In genomic region chr2:72152746-72153145, GRCm38 (mm10) we compare ENCODE assay signal across 26 mouse cellular contexts.
"Had no signal": no experiment of that assay in that cellular context is flagged by ENCODE, and none has a peak within 500 bp of the region (broad histone marks: within the 10 kb centered on the region; RNA-seq: fewer than 3 reads in every experiment).

No protein-coding gene starts in this region.

- H3K9ac ChIP-seq: forebrain, postnatal 0 days; heart, embryonic 15.5 days; hindbrain, embryonic 12.5 days; hindbrain, embryonic 14.5 days; intestine, embryonic 15.5 days; limb, embryonic 12.5 days; liver, embryonic 12.5 days; liver, embryonic 14.5 days had no signal

- H3K27me3 ChIP-seq: heart, embryonic 15.5 days; hindbrain, embryonic 12.5 days; intestine, embryonic 15.5 days; limb, embryonic 12.5 days; liver, embryonic 12.5 days had no signal

- H3K4me3 ChIP-seq: heart, adult 2 months; heart, embryonic 15.5 days; hindbrain, embryonic 10.5 days; hindbrain, embryonic 12.5 days; intestine, embryonic 15.5 days; layer of hippocampus, adult 2 months; left cerebral cortex, adult 2 months; limb, embryonic 10.5 days; limb, embryonic 12.5 days; liver, embryonic 12.5 days had no signal

- ATAC-seq: hindbrain, embryonic 16.5 days; inflammation-experienced regulatory T-cells, adult 6 months; intestine, embryonic 15.5 days; intestine, postnatal 0 days; liver, embryonic 12.5 days had no signal

- H3K36me3 ChIP-seq: heart, embryonic 15.5 days; hindbrain, embryonic 10.5 days; hindbrain, embryonic 12.5 days; intestine, embryonic 15.5 days; limb, embryonic 10.5 days; limb, embryonic 12.5 days; liver, embryonic 12.5 days had no signal

- H3K4me2 ChIP-seq: heart, embryonic 15.5 days; hindbrain, embryonic 12.5 days; hindbrain, embryonic 14.5 days; intestine, embryonic 15.5 days; limb, embryonic 12.5 days; liver, embryonic 12.5 days had no signal

- H3K9me3 ChIP-seq: heart, embryonic 15.5 days; hindbrain, embryonic 10.5 days; hindbrain, embryonic 12.5 days; intestine, embryonic 15.5 days; limb, embryonic 10.5 days; limb, embryonic 12.5 days; liver, embryonic 12.5 days had no signal

- DNase-seq: forebrain, postnatal 0 days; gastrocnemius, postnatal 14 days; gastrocnemius, postnatal 36 days; heart, adult 2 months; heart, postnatal 14 days; heart, postnatal 4 days; kidney, adult 18-20 months; kidney, adult 8-10 months; kidney, postnatal 10 days; kidney, postnatal 25 days; kidney, postnatal 4 days; liver had no signal

- H3K27ac ChIP-seq: heart, adult 2 months; hindbrain, embryonic 10.5 days; hindbrain, embryonic 12.5 days; hindbrain, embryonic 14.5 days; intestine, embryonic 15.5 days; layer of hippocampus, adult 2 months; left cerebral cortex, adult 2 months; limb, embryonic 10.5 days; limb, embryonic 12.5 days; liver, embryonic 12.5 days; liver, embryonic 14.5 days had no signal
